Mouse (Mus musculus): ENCODE measurements at regions not wholly inside any gene's neighbourhood (a gene's known extent, or its start where the extent isn't known, plus 50 kb on each side); places are given as distances from the start of the nearest gene placed in this dataset.
"Not testable (repeated sequence)": the region's sequence is repeated elsewhere in the genome, so short reads cannot be mapped to it uniquely, and the experiment has no call there.

GRCm38 (mm10) chr7:125149151-125149550 lies 295.3 kb upstream of the Kdm8 start:
- no peaks in the 10 kb centered on the region for H3K36me3 ChIP-seq (ENCODE audit: control insufficient read depth, insufficient read depth, low read length)
- H3K27ac ChIP-seq (ENCODE audit: control insufficient read depth, insufficient read depth, low read depth, low read length), result no peak overlapping the region
- H3K4me1 ChIP-seq (ENCODE audit: control insufficient read depth, insufficient read depth, low read length), result no peaks in the 10 kb centered on the region
- TF ChIP-seq POLR2A (IDR thresholded peaks at IDR 0.05; ENCODE audit: control insufficient read depth, low read depth, low read length), result no peak
- TF ChIP-seq CTCF (IDR thresholded peaks at IDR 0.05; ENCODE audit: control insufficient read depth, insufficient read depth, insufficient replicate concordance, low read depth, low read length), result no peak
- H3K27me3 ChIP-seq (ENCODE audit: control insufficient read depth, insufficient read depth, low read length), result no peaks in the 10 kb centered on the region
- no peak overlapping the region for H3K4me3 ChIP-seq (ENCODE audit: control insufficient read depth, low read depth, low read length)

- no peak overlapping the region for H3K27ac ChIP-seq (ENCODE audit: control insufficient read depth, insufficient read depth, low read depth, low read length)
- no peaks in the 10 kb centered on the region for H3K4me1 ChIP-seq (ENCODE audit: control insufficient read depth, insufficient read depth, low read length)
- H3K27me3 ChIP-seq (ENCODE audit: control insufficient read depth, insufficient read depth, low read length), result no peaks in the 10 kb centered on the region
- H3K36me3 ChIP-seq (ENCODE audit: control insufficient read depth, insufficient read depth, low read length), result no peaks in the 10 kb centered on the region
- no peak for TF ChIP-seq CTCF (IDR thresholded peaks at IDR 0.05; ENCODE audit: control insufficient read depth, insufficient read depth, insufficient replicate concordance, low read depth, low read length)
- TF ChIP-seq POLR2A (IDR thresholded peaks at IDR 0.05; ENCODE audit: control insufficient read depth, low read depth, low read length), result no peak
- no peak overlapping the region for H3K4me3 ChIP-seq (ENCODE audit: control insufficient read depth, low read depth, low read length)
Measured at GRCm38 (mm10) chr7:125149740-125150139, 294.7 kb upstream of the Kdm8 start.

DNA sequence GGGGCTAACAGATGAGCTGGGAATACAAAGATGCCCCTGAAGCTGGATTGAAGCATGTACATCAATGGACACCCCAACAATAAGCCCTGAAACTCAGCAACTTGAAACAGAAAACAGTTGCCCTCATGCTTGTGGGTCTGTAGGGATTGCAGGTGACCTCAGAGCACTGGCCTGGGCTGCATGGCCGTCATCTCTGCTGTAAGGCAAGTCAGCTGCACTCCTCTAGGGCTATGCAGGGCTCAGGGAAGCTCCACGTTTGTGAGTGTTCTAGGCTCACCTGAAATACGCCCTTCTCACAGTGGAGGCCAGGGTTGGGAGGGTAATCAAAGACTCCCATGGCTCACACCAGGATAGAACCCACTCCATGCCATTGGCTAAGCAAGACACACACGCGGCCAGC lies 292.2 kb upstream of the Kdm8 start:
- TF ChIP-seq POLR2A (IDR thresholded peaks at IDR 0.05; ENCODE audit: control insufficient read depth, low read depth, low read length) (no peak), CTCF (IDR thresholded peaks at IDR 0.05; ENCODE audit: control insufficient read depth, insufficient read depth, insufficient replicate concordance, low read depth, low read length) (no peak)

GRCm38 (mm10) chr7:125155291-125155690 lies 289.2 kb upstream of the Kdm8 start:
- Histone ChIP-seq H3K27ac (ENCODE audit: control insufficient read depth, insufficient read depth, low read depth, low read length) (no peak overlapping the region), H3K4me1 (ENCODE audit: control insufficient read depth, insufficient read depth, low read length) (no peaks in the 10 kb centered on the region), H3K4me3 (ENCODE audit: control insufficient read depth, low read depth, low read length) (no peak overlapping the region), H3K27me3 (ENCODE audit: control insufficient read depth, insufficient read depth, low read length) (no peaks in the 10 kb centered on the region), H3K36me3 (ENCODE audit: control insufficient read depth, insufficient read depth, low read length) (no peaks in the 10 kb centered on the region)
- TF ChIP-seq POLR2A (IDR thresholded peaks at IDR 0.05; ENCODE audit: control insufficient read depth, low read depth, low read length) (no peak), CTCF (IDR thresholded peaks at IDR 0.05; ENCODE audit: control insufficient read depth, insufficient read depth, insufficient replicate concordance, low read depth, low read length) (no peak)

More for the DNA sequence above, 292.2 kb upstream of the Kdm8 start:
- no peaks in the 10 kb centered on the region for H3K27me3 ChIP-seq (ENCODE audit: control insufficient read depth, insufficient read depth, low read length)
- no peaks in the 10 kb centered on the region for H3K36me3 ChIP-seq (ENCODE audit: control insufficient read depth, insufficient read depth, low read length)
- H3K4me3 ChIP-seq (ENCODE audit: control insufficient read depth, low read depth, low read length), result no peak overlapping the region
- H3K4me1 ChIP-seq (ENCODE audit: control insufficient read depth, insufficient read depth, low read length), result no peaks in the 10 kb centered on the region
- no peak overlapping the region for H3K27ac ChIP-seq (ENCODE audit: control insufficient read depth, insufficient read depth, low read depth, low read length)

- TF ChIP-seq POLR2A (IDR thresholded peaks at IDR 0.05; ENCODE audit: control insufficient read depth, low read depth, low read length) (no peak), CTCF (IDR thresholded peaks at IDR 0.05; ENCODE audit: control insufficient read depth, insufficient read depth, insufficient replicate concordance, low read depth, low read length) (no peak)
- Histone ChIP-seq H3K27ac (ENCODE audit: control insufficient read depth, insufficient read depth, low read depth, low read length) (no peak overlapping the region), H3K36me3 (ENCODE audit: control insufficient read depth, insufficient read depth, low read length) (no peaks in the 10 kb centered on the region), H3K27me3 (ENCODE audit: control insufficient read depth, insufficient read depth, low read length) (no peaks in the 10 kb centered on the region), H3K4me3 (ENCODE audit: control insufficient read depth, low read depth, low read length) (no peak overlapping the region), H3K4me1 (ENCODE audit: control insufficient read depth, insufficient read depth, low read length) (no peaks in the 10 kb centered on the region)
Measured at GRCm38 (mm10) chr7:125166881-125167351, 277.6 kb upstream of the Kdm8 start.

DNA sequence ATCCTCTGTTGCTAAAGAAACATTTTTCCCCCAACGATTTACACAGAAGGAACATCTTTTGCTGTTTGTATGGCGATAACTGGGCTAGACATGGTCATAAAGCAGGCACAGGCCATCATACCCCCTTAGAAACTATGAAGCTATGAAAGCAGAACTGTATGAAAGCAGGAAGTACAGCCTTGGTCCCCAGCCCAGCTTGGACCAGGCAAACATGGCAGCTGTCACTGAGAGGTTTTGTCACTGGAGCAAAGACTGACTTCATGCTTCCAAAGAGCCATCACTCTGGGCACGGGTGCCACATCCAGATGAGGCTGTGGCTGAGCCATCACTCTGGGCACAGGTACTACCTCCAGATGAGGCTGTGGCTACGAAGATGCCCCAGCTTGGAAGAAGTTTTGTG lies 276.8 kb upstream of the Kdm8 start:
- no peaks in the 10 kb centered on the region for H3K4me1 ChIP-seq (ENCODE audit: control insufficient read depth, insufficient read depth, low read length)
- TF ChIP-seq CTCF (IDR thresholded peaks at IDR 0.05; ENCODE audit: control insufficient read depth, insufficient read depth, insufficient replicate concordance, low read depth, low read length), result no peak
- no peak for TF ChIP-seq POLR2A (IDR thresholded peaks at IDR 0.05; ENCODE audit: control insufficient read depth, low read depth, low read length)
- H3K27ac ChIP-seq (ENCODE audit: control insufficient read depth, insufficient read depth, low read depth, low read length), result no peak overlapping the region
- no peak overlapping the region for H3K4me3 ChIP-seq (ENCODE audit: control insufficient read depth, low read depth, low read length)
- H3K27me3 ChIP-seq (ENCODE audit: control insufficient read depth, insufficient read depth, low read length), result no peaks in the 10 kb centered on the region
- H3K36me3 ChIP-seq (ENCODE audit: control insufficient read depth, insufficient read depth, low read length), result no peaks in the 10 kb centered on the region

GRCm38 (mm10) chr7:125181548-125181947 lies 262.9 kb upstream of the Kdm8 start:
- no peak overlapping the region for H3K27ac ChIP-seq (ENCODE audit: control insufficient read depth, insufficient read depth, low read depth, low read length)
- H3K36me3 ChIP-seq (ENCODE audit: control insufficient read depth, insufficient read depth, low read length), result no peaks in the 10 kb centered on the region
- TF ChIP-seq CTCF (IDR thresholded peaks at IDR 0.05; ENCODE audit: control insufficient read depth, insufficient read depth, insufficient replicate concordance, low read depth, low read length), result peak; percentile 9; the same call in 1 of the 2 replicates
- no peak for TF ChIP-seq POLR2A (IDR thresholded peaks at IDR 0.05; ENCODE audit: control insufficient read depth, low read depth, low read length)
- peaks cover 9% of the 10 kb centered on the region for H3K4me1 ChIP-seq (ENCODE audit: control insufficient read depth, insufficient read depth, low read length)
- H3K4me3 ChIP-seq (ENCODE audit: control insufficient read depth, low read depth, low read length), result no peak overlapping the region
- H3K27me3 ChIP-seq (ENCODE audit: control insufficient read depth, insufficient read depth, low read length), result no peaks in the 10 kb centered on the region

DNA sequence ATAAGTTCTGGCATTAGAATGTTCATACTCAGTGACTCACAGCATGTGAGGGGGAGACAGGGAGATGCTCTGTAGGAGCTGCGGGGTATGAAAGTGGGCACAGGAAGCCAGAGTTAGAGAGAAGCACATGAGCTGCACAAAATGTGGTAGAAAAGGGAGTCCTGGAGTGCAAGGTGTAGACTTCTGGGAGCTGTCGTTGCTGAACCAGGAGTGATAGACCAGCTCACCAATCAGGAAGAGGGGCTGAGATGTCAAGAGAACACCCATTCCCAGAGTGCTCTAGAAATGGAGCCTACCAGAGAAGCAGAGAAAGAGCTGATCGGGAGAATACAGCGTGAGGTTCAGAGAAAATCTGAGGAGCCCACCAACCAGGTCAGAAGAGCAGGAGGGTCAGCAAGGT lies 262.2 kb upstream of the Kdm8 start:
- no peaks in the 10 kb centered on the region for H3K27me3 ChIP-seq (ENCODE audit: control insufficient read depth, insufficient read depth, low read length)
- H3K4me3 ChIP-seq (ENCODE audit: control insufficient read depth, low read depth, low read length), result no peak overlapping the region
- no peaks in the 10 kb centered on the region for H3K36me3 ChIP-seq (ENCODE audit: control insufficient read depth, insufficient read depth, low read length)
- no peak overlapping the region for H3K27ac ChIP-seq (ENCODE audit: control insufficient read depth, insufficient read depth, low read depth, low read length)
- H3K4me1 ChIP-seq (ENCODE audit: control insufficient read depth, insufficient read depth, low read length), result peaks cover 9% of the 10 kb centered on the region
- TF ChIP-seq POLR2A (IDR thresholded peaks at IDR 0.05; ENCODE audit: control insufficient read depth, low read depth, low read length) (no peak), CTCF (IDR thresholded peaks at IDR 0.05; ENCODE audit: control insufficient read depth, insufficient read depth, insufficient replicate concordance, low read depth, low read length) (no peak)

DNA sequence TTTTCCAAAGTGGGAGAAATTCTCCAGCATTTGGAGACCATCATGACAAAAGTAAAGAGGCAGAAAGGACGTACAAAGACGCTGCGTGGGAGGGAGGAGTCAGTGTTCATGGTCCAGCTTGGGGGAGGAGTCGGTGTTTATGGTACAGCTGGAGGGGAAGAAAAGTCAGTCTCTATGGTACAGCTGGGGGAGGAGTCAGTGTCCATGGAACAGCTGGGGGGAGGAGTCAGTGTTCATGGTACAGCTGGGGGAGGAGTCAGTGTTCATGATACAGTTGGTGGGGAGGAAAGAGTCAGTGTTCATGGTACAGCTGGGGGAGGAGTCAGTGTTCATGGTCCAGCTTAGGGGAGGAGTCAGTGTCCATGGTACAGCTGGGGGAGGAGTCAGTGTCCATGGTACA lies 261.5 kb upstream of the Kdm8 start:
- H3K27me3 ChIP-seq (ENCODE audit: control insufficient read depth, insufficient read depth, low read length); H3K4me1 ChIP-seq (ENCODE audit: control insufficient read depth, insufficient read depth, low read length); H3K36me3 ChIP-seq (ENCODE audit: control insufficient read depth, insufficient read depth, low read length); H3K4me3 ChIP-seq (ENCODE audit: control insufficient read depth, low read depth, low read length); H3K27ac ChIP-seq (ENCODE audit: control insufficient read depth, insufficient read depth, low read depth, low read length): not testable (repeated sequence)
